Mouse (Mus musculus) midbrain, postnatal 0 days (tissue): ENCODE measurements at regions not wholly inside any gene's neighbourhood (a gene's known extent, or its start where the extent isn't known, plus 50 kb on each side); places are given as distances from the start of the nearest gene placed in this dataset.

Experiments
- ATAC-seq: fragments of 200-750 bp; cut with Nextera tagmentation; 2 replicates; pipeline ENCODE4 v1.8.0; 2017; ENCODE audit warnings: moderate number of reproducible peaks, mild to moderate bottlenecking, moderate TSS enrichment, moderate library complexity; ENCODE audit not compliant: low FRiP score
- DNase-seq: peaks from one replicate; pipeline ENCODE4 v3.0.0-alpha.2; 2015; ENCODE audit warnings: low spot score
- H3K27ac ChIP-seq: fragments of 300-500 bp; sonication (generic); 2 replicates; pipeline ENCODE4 v1.5.1; 2014; ENCODE audit warnings: low read depth, mild to moderate bottlenecking, low read length, mixed read lengths
- H3K27me3 ChIP-seq: fragments of 300-500 bp; sonication (generic); 2 replicates; pipeline ENCODE4 v1.6.1; 2014; ENCODE audit warnings: low read length, control low read depth, mixed read lengths; ENCODE audit not compliant: insufficient read depth
- H3K36me3 ChIP-seq: fragments of 300-500 bp; sonication (generic); 2 replicates; pipeline ENCODE4 v1.6.1; 2014; ENCODE audit warnings: low read length, control low read depth, mixed read lengths; ENCODE audit not compliant: insufficient read depth
- H3K4me1 ChIP-seq: fragments of 300-500 bp; sonication (generic); 2 replicates; pipeline ENCODE4 v1.6.1; 2014; ENCODE audit warnings: mild to moderate bottlenecking, control low read depth, antibody characterized with exemption, low read length, mixed read lengths; ENCODE audit not compliant: insufficient read depth
- H3K4me2 ChIP-seq: fragments of 300-500 bp; sonication (generic); 2 replicates; pipeline ENCODE4 v1.6.1; 2014; ENCODE audit warnings: low read depth, mild to moderate bottlenecking, low read length, mixed read lengths; ENCODE audit not compliant: poor library complexity, severe bottlenecking
- H3K4me3 ChIP-seq: fragments of 300-500 bp; sonication (generic); 2 replicates; pipeline ENCODE4 v1.5.1; 2014; ENCODE audit warnings: low read depth, mild to moderate bottlenecking, low read length, moderate library complexity
- H3K9ac ChIP-seq: fragments of 300-500 bp; sonication (generic); replicated peaks from 2 replicates; pipeline ENCODE4 v1.6.1; 2014; ENCODE audit warnings: mild to moderate bottlenecking, low read length, moderate library complexity, mixed read lengths; ENCODE audit not compliant: poor library complexity, severe bottlenecking
- H3K9me3 ChIP-seq: fragments of 300-500 bp; sonication (generic); 2 replicates; pipeline ENCODE4 v1.6.1; 2016; ENCODE audit warnings: low read length, control low read depth
- CTCF ChIP-seq: IDR thresholded peaks from 2 replicates; pipeline ENCODE4 v1.5.1; 2016; ENCODE audit warnings: antibody characterized with exemption, mild to moderate bottlenecking
- whole genome bisulfite sequencing: fragments of 180-500 bp; shearing (Covaris S2); extraction: QIAGEN DNeasy Blood & Tissue Kit; methylation state at CpG from one replicate; pipeline ENCODE4 v1.1.7; 2014; 5-methylcytosine and 5-hydroxymethylcytosine counted together

DNA sequence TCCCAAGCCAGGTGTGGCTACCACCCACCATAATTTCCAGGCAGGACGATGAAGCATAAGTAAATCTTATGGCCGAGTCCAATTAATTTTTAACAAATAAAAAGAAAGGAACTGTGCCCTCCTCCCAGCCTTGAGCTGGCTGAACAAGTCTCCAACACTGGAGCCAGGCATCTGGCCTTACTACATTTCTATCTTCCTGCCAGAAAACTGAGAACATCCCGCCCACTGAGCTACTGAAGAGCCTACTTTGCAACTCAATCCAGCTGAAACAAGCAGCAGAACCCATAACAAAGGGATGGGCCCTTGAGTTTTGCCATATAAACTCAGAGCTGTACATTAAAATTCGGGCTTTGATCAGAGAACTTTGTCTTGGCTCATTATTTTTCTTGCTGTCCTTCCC is 115.2 kb upstream of the Arhgap18 start:
- Histone ChIP-seq H3K4me1 (no peaks in the 10 kb centered on the region), H3K27me3 (no peaks in the 10 kb centered on the region), H3K4me3 (no peak overlapping the region), H3K4me2 (no peak overlapping the region), H3K27ac (no peak overlapping the region), H3K9me3 (no peaks in the 10 kb centered on the region), H3K9ac (no peak overlapping the region), H3K36me3 (no peaks in the 10 kb centered on the region)
- ATAC-seq (no peak), DNase-seq (no peak)
- 59% methylated on average over 4 of the region's 4 CpGs for WGBS
- no peak for TF ChIP-seq CTCF

DNA sequence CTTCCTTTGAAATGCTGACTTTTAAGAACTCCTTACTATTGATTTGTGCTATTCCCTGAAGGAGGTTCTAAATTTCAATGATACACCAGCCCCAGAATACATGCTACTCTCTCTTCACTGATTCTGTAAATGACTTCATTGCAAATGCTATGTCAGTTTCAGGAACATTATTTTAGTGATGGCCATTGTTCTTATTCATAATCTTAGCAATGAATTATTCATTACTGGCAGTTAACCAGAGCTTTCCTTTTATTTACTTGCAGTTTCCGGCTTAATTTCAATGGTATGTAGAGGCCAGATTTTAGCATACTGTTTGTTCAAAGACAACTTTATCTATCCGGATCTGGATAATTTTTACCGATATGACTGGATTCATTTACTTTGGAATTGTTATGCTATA is 114.1 kb upstream of the Arhgap18 start:
- Histone ChIP-seq H3K9me3 (no peaks in the 10 kb centered on the region), H3K4me1 (no peaks in the 10 kb centered on the region), H3K9ac (no peak overlapping the region), H3K4me3 (no peak overlapping the region), H3K36me3 (no peaks in the 10 kb centered on the region), H3K4me2 (no peak overlapping the region), H3K27me3 (no peaks in the 10 kb centered on the region), H3K27ac (no peak overlapping the region)
- WGBS: 39% methylated on average over 3 of the region's 3 CpGs
- 0 out of 2 replicates have a peak, but pooled peaks have one; percentile 34 for ATAC-seq
- no peak for DNase-seq
- TF ChIP-seq CTCF: no peak

DNA sequence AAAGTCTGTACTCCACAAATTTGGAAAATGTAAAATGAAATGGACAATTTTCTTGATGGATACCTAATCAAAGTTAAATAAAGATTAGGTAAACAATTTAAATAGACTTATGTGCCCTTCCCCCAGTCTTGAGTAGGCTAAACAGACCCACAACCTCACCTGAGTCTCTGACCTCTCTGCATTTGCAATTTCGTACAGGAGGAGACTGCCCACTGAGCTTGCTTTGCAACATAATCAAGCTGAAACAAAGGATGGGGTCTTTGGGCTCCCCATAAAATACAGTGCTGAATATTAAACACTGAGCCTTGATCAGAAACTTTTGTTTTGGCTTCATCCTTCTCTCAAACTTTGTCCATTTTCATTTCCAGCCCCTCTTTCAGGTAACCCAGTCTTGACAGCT is 100.1 kb upstream of the Arhgap18 start:
- TF ChIP-seq CTCF: no peak
- no peak overlapping the region for H3K27ac ChIP-seq
- no peaks in the 10 kb centered on the region for H3K27me3 ChIP-seq
- H3K4me3 ChIP-seq: no peak overlapping the region
- H3K9me3 ChIP-seq: no peaks in the 10 kb centered on the region
- no peak overlapping the region for H3K4me2 ChIP-seq
- no peaks in the 10 kb centered on the region for H3K4me1 ChIP-seq
- H3K9ac ChIP-seq: no peak overlapping the region
- ATAC-seq: no peak
- H3K36me3 ChIP-seq: no peaks in the 10 kb centered on the region
- 57% methylated on average over 1 of the region's 1 CpGs for WGBS
- DNase-seq: no peak

DNA sequence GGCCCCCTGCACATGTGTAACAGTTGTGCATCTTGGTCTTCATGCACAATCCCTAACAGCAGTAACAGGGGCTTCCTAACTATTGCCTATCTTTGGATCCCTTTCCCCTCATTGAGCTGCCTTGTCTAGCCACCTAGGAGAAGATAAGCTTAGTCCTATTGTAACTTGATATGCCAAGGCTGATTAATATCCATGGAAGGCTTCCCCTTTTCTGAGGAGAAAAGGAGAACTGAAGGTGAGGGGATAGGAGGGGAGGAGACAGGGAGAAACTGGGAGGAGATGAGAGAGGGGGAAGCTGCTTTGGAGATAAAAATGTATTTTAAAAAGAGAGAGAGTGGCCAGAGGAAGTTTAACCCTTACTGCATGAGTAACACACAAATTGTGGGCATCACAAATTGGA is 89.0 kb upstream of the Arhgap18 start:
- H3K27me3 ChIP-seq: no peaks in the 10 kb centered on the region
- DNase-seq (no peak), ATAC-seq (no peak)
- H3K27ac ChIP-seq: no peak overlapping the region
- no peak overlapping the region for H3K9ac ChIP-seq
- H3K4me2 ChIP-seq: no peak overlapping the region
- no peaks in the 10 kb centered on the region for H3K4me1 ChIP-seq
- H3K36me3 ChIP-seq: no peaks in the 10 kb centered on the region
- H3K4me3 ChIP-seq: no peak overlapping the region
- no peaks in the 10 kb centered on the region for H3K9me3 ChIP-seq
- no peak for TF ChIP-seq CTCF

GRCm38 (mm10) chr10:26679500-26680227 is 73.6 kb upstream of the Arhgap18 start:
- 44% methylated on average over 4 of the region's 4 CpGs for WGBS
- TF ChIP-seq CTCF: no peak

DNA sequence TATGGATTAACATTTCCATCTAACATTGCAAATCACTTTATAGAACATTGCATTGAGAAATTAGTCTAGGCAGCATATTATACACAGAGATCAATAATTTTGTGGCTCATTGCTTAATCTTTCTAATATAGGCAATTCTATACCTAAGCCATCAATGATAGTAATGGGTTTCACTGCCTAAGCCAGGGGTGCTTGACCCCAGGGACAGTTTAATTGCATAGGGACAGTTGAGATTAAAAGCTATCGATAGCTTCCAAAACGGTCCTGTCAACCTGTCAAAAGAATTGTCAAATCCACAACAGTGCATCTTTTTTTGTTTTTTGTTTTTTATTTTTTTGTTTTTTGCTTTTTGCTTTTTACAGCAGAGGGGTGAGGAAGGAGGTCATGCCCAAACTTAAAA is 58.5 kb upstream of the Arhgap18 start:
- no peaks in the 10 kb centered on the region for H3K9me3 ChIP-seq
- no peaks in the 10 kb centered on the region for H3K36me3 ChIP-seq
- H3K4me3 ChIP-seq: peak overlapping the region; percentile 58
- no peak for ATAC-seq
- H3K9ac ChIP-seq: peak overlapping the region; percentile 70; the same call in 1 of the 2 replicates
- peak overlapping the region; percentile 78 for H3K27ac ChIP-seq
- TF ChIP-seq CTCF: no peak
- 33% methylated on average over 2 of the region's 2 CpGs for WGBS
- H3K4me1 ChIP-seq: no peaks in the 10 kb centered on the region; the same call in 1 of the 2 replicates
- DNase-seq: no peak
- peak overlapping the region; percentile 64 for H3K4me2 ChIP-seq
- H3K27me3 ChIP-seq: no peaks in the 10 kb centered on the region

More at GRCm38 (mm10) chr10:26679500-26680227, 73.6 kb upstream of the Arhgap18 start:
- Histone ChIP-seq H3K27me3 (no peaks in the 10 kb centered on the region), H3K4me1 (no peaks in the 10 kb centered on the region), H3K36me3 (no peaks in the 10 kb centered on the region), H3K4me3 (no peak overlapping the region), H3K4me2 (no peak overlapping the region), H3K9ac (no peak overlapping the region), H3K27ac (no peak overlapping the region), H3K9me3 (no peaks in the 10 kb centered on the region)
- no peak for ATAC-seq
- no peak for DNase-seq
